ENCODE assay signal across 10 mouse cellular contexts in the genomic region with DNA sequence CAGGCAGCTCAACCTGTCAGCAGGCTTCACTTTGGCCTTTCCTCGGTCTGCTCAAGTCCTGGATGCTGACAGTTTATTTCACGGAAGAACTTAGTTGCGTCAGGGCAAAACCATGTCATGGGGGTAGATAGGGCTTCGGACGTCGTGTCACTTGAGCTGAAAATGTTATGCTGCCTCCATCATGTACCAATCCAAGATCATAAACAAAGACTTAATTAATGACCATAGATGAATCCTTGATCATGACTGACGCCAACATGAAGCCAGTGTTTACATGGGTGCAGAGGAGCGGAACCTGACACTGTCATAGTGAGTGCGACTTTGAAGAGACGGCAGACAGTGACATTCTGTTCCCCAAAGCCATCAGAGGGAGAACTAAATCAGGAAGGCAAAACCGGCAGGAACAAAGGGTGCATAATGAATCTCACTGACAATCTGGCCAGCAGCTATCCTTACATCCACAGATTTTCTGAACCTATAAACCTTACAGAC.
DNase-seq lines count a peak whose midpoint lies in the region; ATAC-seq and TF ChIP-seq lines count a peak whose summit lies in the region.
"Had no signal": no experiment of that assay in that cellular context is flagged by ENCODE, and none has a peak within 500 bp of the region (broad histone marks: within the 10 kb centered on the region; RNA-seq: fewer than 3 reads in every experiment).

No protein-coding gene starts in this region.

- ATAC-seq in heart, postnatal 0 days (ENCODE audit: insufficient read depth, low read depth): no peak; the same call in 1 of the 2 replicates
- peak; percentile 49; the same call in 1 of the 2 replicates for ATAC-seq in hindbrain, embryonic 11.5 days (ENCODE audit: low FRiP score)
- ATAC-seq in limb, embryonic 15.5 days (ENCODE audit: insufficient number of reproducible peaks, low FRiP score, low TSS enrichment, low read depth): no peak
- ATAC-seq in neural tube, embryonic 12.5 days (ENCODE audit: low FRiP score, low read depth): peak; percentile 66
- ATAC-seq: liver, postnatal 0 days had no signal

- no peaks in the 10 kb centered on the region for H3K9me3 ChIP-seq in heart, postnatal 0 days (replicated peaks; ENCODE audit: control insufficient read depth, low read length)
- H3K9me3 ChIP-seq in hindbrain, embryonic 11.5 days (ENCODE audit: control insufficient read depth, low read length): no peaks in the 10 kb centered on the region
- no peaks in the 10 kb centered on the region for H3K9me3 ChIP-seq in limb, embryonic 15.5 days
- no peaks in the 10 kb centered on the region for H3K9me3 ChIP-seq in neural tube, embryonic 12.5 days

- no peaks in the 10 kb centered on the region for H3K4me1 ChIP-seq in heart, postnatal 0 days (ENCODE audit: control insufficient read depth, insufficient read depth)
- H3K4me1 ChIP-seq in hindbrain, embryonic 11.5 days (replicated peaks; ENCODE audit: control insufficient read depth, insufficient read depth, low read length): peaks cover 4% of the 10 kb centered on the region
- H3K4me1 ChIP-seq in limb, embryonic 15.5 days: peaks cover 6% of the 10 kb centered on the region; the same call in 1 of the 2 replicates
- peaks cover 17% of the 10 kb centered on the region for H3K4me1 ChIP-seq in neural tube, embryonic 12.5 days

- no peak overlapping the region for H3K4me3 ChIP-seq in heart, postnatal 0 days (ENCODE audit: low read depth, low read length)
- H3K4me3 ChIP-seq in hindbrain, embryonic 11.5 days (ENCODE audit: low read depth, low read length): no peak overlapping the region
- H3K4me3 ChIP-seq in limb, embryonic 15.5 days: no peak overlapping the region
- no peak overlapping the region for H3K4me3 ChIP-seq in neural tube, embryonic 12.5 days
- H3K4me3 ChIP-seq: erythroblast, embryonic 14.5 days had no signal

- no peak overlapping the region for H3K27ac ChIP-seq in heart, postnatal 0 days (ENCODE audit: low read depth)
- peak overlapping the region; percentile 37; the same call in 1 of the 2 replicates for H3K27ac ChIP-seq in hindbrain, embryonic 11.5 days (ENCODE audit: low read depth, low read length)
- peak overlapping the region; percentile 35; the same call in 1 of the 2 replicates for H3K27ac ChIP-seq in limb, embryonic 15.5 days
- no peak overlapping the region for H3K27ac ChIP-seq in neural tube, embryonic 12.5 days
- H3K27ac ChIP-seq: kidney, postnatal 0 days had no signal

- no peak overlapping the region for H3K9ac ChIP-seq in heart, postnatal 0 days (replicated peaks; ENCODE audit: low read depth, low read length)
- no peak overlapping the region for H3K9ac ChIP-seq in hindbrain, embryonic 11.5 days (ENCODE audit: low read depth, low read length)
- H3K9ac ChIP-seq in limb, embryonic 15.5 days: no peak overlapping the region
- H3K9ac ChIP-seq in neural tube, embryonic 12.5 days: no peak overlapping the region
- H3K9ac ChIP-seq: liver, postnatal 0 days had no signal

- WGBS in heart, postnatal 0 days: 41% methylated on average over 11 of the region's 11 CpGs
- 18% methylated on average over 11 of the region's 11 CpGs for WGBS in hindbrain, embryonic 11.5 days
- 77% methylated on average over 11 of the region's 11 CpGs for WGBS in limb, embryonic 15.5 days
- WGBS in neural tube, embryonic 12.5 days: 19% methylated on average over 11 of the region's 11 CpGs

- TF ChIP-seq CTCF in heart, postnatal 0 days (IDR thresholded peaks at IDR 0.05; ENCODE audit: low read depth): no peak

- no peak for TF ChIP-seq EP300 in heart, postnatal 0 days (IDR thresholded peaks at IDR 0.05; ENCODE audit: low read depth)

- H3K27me3 ChIP-seq in heart, postnatal 0 days (ENCODE audit: control insufficient read depth, insufficient read depth, low read length): no peaks in the 10 kb centered on the region
- H3K27me3 ChIP-seq in hindbrain, embryonic 11.5 days (ENCODE audit: control insufficient read depth, insufficient read depth, low read length): no peaks in the 10 kb centered on the region
- no peaks in the 10 kb centered on the region for H3K27me3 ChIP-seq in limb, embryonic 15.5 days
- H3K27me3 ChIP-seq in neural tube, embryonic 12.5 days (replicated peaks): no peaks in the 10 kb centered on the region

- H3K36me3 ChIP-seq in heart, postnatal 0 days (replicated peaks; ENCODE audit: control insufficient read depth, insufficient read depth, low read length): no peaks in the 10 kb centered on the region
- no peaks in the 10 kb centered on the region for H3K36me3 ChIP-seq in hindbrain, embryonic 11.5 days (ENCODE audit: control insufficient read depth, insufficient read depth, low read length)
- no peaks in the 10 kb centered on the region for H3K36me3 ChIP-seq in limb, embryonic 15.5 days
- no peaks in the 10 kb centered on the region for H3K36me3 ChIP-seq in neural tube, embryonic 12.5 days

- H3K4me2 ChIP-seq in heart, postnatal 0 days (ENCODE audit: low read depth, low read length): 0 out of 2 replicates have a peak overlapping the region, but pooled peaks have one; percentile 9
- 0 out of 2 replicates have a peak overlapping the region, but pooled peaks have one; percentile 11 for H3K4me2 ChIP-seq in hindbrain, embryonic 11.5 days (replicated peaks; ENCODE audit: low read depth, low read length)
- no peak overlapping the region for H3K4me2 ChIP-seq in limb, embryonic 15.5 days
- peak overlapping the region; percentile 33 for H3K4me2 ChIP-seq in neural tube, embryonic 12.5 days (replicated peaks)

- no peak for DNase-seq in heart, postnatal 0 days (ENCODE audit: low spot score)
- no peak for DNase-seq in heart, adult 8-10 months (ENCODE audit: low spot score)
- DNase-seq in hindbrain, embryonic 11.5 days (ENCODE audit: low spot score): no peak
- DNase-seq in left cerebral cortex, adult 9 months (ENCODE audit: low spot score in 2 of 2): no peak
- DNase-seq in adrenal gland, postnatal 14 days: no peak
- DNase-seq: liver, postnatal 0 days had no signal

Comparison
In these comparisons a context has a peak if more than half of its experiments do, and no peak if none do; other contexts are left out.
1. ATAC-seq: peak in hindbrain, embryonic 11.5 days (single experiment) and neural tube, embryonic 12.5 days (single experiment); none in heart, postnatal 0 days (single experiment) and limb, embryonic 15.5 days (single experiment).
2. H3K27ac ChIP-seq: peak in hindbrain, embryonic 11.5 days (single experiment) and limb, embryonic 15.5 days (single experiment); none in heart, postnatal 0 days (single experiment) and neural tube, embryonic 12.5 days (single experiment).